Mouse (Mus musculus): Measurements from ENCODE around the gene Maneal.
A peak's percentile ranks its signal among the peaks of the same experiment; 100 is the strongest.

Maneal gene

DNA sequence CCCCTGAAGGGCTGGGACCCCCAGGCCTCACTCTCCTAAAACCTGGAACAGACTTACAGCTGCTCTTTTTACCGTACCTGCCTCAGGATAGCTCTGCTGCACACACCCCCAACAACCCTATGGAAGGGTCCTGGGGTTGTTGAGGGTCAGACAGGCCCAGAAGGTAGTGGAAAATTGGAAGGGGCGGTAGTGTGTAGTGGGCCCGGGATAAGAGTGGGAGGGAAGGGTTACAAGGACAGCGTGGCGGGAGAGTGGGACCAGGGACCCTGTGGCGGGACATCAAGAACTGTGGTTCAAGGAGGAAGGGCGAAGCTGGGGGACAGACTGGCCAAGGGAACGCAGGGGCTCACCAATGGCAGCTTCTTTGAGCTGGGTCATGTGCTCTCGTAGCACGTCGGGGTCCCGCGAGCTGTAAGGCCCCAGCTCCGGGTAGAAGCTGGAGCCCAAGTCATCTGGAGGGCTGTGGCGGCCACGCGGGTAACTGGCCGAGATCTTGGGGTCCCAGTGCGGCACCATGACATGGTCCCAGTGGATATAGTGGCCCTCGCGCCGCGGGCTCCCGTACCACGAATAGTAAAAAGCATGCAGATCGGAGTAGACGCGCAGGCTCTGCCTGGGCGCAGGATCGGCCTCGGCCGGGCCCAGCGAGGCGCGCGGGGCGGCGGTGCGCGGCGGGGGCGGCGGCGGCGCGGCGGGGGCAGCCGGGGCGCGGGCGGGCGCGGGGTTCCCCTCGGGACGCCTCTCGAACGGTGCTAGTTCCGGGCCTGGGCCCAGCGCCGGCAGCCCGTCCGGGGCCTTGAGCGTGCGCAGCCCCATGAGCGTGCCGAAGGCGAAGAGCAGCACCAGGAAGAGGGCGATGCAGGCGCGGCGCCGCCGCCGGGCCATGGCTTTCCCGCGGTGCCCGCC is at the start of gene Maneal:
Maneal (minus strand) TSS at position 889 of the 906 bp plus-strand sequence.
- no peak for DNase-seq (ENCODE audit: low read depth)

DNA sequence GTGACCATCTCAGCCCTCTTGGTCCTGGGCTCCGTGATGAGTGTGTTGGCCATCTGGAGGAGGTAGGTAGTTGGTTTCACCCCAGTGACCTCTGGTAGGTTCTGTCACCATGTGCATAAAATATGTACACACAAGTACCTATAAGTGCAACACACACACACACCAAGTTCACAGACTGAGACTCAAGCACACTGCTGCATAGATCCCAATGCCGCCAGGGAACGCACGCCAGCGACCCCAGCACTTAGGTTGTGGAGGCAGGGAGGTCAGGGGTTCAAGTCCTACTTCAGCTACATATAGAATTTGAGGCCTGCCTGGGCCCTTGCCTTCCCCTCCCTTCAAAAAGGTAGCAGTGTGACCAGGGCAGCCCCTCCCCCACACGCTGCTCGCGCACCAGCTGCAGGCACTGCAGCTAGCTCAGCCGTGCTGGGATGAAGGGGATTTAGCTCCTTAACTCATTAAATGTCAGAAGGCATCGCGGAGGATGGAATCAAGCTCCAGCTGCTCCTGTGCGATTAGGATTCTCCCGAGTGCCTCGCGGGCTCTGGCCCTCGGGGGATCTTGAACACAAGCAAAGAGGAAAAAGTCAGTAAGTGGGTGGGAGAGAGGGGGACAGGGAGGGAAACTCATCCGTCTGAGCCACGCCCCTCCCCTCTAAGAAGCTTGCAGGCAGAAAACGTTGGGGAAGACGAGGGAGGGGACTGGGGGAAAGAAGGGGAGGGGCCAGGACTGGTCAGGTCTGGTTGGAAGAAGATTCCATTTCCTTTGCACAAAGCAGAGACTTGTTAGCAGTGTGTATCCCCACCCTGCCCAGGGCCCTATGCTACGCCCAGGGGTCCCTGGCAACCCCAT is 44.2 kb upstream of the Maneal start:
- DNase-seq (ENCODE audit: low read depth), result no peak

- DNase-seq (ENCODE audit: low read depth), result no peak
Observed at GRCm38 (mm10) chr4:124905417-124905816, 43.4 kb upstream of the Maneal start.

- DNase-seq (ENCODE audit: low read depth), result no peak
Observed at GRCm38 (mm10) chr4:124899906-124900305, 37.9 kb upstream of the Maneal start.

DNA sequence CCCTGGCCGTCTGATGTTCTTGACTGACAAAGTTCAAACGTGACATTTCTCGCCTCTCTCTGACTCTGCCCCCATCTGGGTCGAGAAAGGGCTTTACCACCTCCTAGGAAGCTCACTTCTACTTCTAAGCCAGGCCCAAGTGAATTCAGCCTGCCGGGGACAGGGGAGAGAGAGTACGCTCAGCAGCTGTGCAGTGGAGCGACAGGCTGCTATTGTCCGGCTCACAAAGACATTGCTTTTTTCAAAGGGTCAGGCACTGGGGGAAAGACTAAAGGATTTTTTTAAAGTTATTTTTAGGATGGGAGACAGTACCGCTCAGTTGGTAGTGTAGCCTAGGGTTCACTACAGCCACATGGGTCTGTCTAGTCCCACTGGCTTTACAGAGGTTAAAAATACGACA is 36.5 kb upstream of the Maneal start:
- DNase-seq (ENCODE audit: low read depth), result no peak

- no peak for DNase-seq (ENCODE audit: low read depth)
Observed at GRCm38 (mm10) chr4:124894508-124895428, 32.8 kb upstream of the Maneal start.

DNA sequence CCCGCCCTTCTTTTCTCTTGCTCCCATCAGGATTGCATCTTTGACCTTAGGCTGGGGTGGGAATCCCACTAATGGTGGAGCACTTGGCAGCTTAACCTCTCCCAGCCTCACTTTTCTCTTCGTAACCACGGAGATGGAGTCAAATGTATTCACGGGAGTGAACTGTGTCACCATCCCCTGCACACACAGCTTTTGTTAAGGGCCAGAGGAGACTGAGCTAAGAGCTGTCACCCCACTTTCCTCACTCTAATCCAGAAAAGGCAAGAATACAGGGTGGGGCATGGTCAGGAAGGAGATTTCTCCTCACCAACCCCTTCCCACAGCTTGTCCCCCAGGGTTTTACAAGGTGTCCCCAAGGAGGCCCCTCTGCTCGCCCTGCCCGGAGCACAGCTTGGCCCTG is 31.8 kb upstream of the Maneal start:
- no peak for DNase-seq (ENCODE audit: low read depth)

GRCm38 (mm10) chr4:124890831-124891230 is 28.9 kb upstream of the Maneal start:
- DNase-seq (ENCODE audit: low read depth), result no peak

DNA sequence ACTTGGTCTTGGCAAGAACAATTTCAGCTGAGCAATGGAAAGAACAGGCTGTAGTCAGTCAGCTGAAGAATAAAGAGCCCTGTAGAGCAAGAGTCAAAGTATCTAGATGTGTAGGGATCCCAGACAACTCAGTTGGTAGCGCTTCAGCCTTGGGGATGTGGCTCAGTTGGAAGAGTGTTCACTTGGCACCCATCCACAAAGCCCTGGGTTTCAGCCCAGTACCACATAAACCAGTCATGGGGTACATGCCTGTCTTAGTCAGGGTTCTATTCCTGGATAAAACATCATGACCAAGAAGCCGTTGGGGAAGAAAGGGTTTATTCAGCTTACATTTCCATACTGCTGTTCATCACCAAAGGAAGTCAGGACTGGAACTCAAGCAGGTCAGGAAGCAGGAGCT is 28.0 kb upstream of the Maneal start:
- no peak for DNase-seq (ENCODE audit: low read depth)

DNA sequence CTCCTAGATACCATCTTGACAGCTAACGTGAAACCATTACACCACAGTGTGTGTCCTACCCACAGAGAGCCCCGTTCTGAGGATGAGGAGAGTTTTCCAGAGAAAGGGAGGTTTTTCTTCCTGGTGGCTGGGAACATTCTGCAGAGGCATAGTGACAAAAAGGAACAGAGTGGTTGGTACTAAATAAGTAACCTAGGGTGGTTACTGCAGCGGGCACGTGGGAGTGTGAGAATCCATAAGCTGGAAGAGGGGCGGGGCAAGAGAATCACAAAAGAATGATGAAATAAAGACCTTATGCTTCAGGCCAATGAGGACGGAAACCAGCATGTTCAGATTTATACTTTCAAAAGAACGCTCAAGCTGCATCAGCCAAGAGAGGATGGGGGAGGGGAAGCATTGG is 26.7 kb upstream of the Maneal start:
- no peak for DNase-seq (ENCODE audit: low read depth)

GRCm38 (mm10) chr4:124882151-124882729 is 20.3 kb upstream of the Maneal start:
- DNase-seq (ENCODE audit: low read depth), result no peak

DNA sequence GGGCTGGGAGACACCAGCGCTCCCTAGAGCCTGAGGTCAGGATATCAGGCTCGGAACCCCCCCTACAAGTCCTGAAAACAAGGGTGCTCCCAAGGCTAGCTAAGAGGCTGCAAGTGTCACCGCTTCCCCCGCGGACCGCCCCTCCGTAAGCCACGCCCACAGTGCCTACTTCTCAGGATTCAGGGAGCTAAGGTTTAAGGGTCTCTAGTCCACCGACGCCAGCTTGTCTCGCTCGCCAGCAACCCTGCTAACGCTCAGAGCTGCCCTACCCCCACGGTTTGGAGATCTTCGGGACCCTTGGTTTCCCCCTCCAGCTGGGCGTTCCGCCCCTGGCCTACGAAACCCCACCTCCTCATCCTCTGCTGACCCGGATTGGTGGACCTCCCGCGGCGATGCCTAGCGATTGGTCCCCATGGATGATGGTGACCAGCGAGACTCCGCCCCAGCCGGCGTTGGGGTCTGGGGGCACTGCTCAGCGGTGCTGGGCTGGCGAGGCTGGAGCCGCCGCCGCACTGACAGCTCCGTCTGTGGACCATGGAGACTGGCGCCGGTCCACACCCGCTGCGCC is 19.5 kb upstream of the Maneal start:
- no peak for DNase-seq (ENCODE audit: low read depth)

DNA sequence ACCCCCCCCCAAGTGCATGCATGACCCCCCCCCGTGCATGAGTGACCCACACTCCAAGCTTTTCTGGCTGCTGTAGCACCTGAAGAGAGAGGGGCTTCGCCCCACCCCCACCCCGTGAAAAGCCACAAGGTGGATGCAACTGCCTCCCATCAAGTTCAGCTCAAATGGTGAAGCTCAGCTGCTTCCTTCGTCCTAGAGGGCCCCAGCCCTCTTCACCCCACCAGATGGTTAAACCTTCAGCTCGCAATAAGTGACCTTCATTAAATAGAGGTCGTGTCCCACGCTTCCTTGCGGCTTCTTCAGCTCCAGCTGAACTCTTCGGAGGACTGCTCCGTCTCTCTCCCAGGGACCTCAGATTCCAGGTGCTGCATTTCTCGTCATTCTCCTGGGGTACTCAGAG is 18.6 kb upstream of the Maneal start, which contains the start of gene Epha10:
Epha10 (plus strand) TSS at position 301 of the 400 bp plus-strand sequence.
- DNase-seq (ENCODE audit: low read depth), result no peak

- DNase-seq (ENCODE audit: low read depth), result no peak
Observed at GRCm38 (mm10) chr4:124872719-124873118, 10.7 kb upstream of the Maneal start.

- peak; percentile 67 for DNase-seq (ENCODE audit: low read depth)
Observed at GRCm38 (mm10) chr4:124860446-124860845, 1.5 kb downstream of the Maneal start.

GRCm38 (mm10) chr4:124858370-124858769 is 3.6 kb downstream of the Maneal start:
- DNase-seq (ENCODE audit: low read depth), result no peak

DNA sequence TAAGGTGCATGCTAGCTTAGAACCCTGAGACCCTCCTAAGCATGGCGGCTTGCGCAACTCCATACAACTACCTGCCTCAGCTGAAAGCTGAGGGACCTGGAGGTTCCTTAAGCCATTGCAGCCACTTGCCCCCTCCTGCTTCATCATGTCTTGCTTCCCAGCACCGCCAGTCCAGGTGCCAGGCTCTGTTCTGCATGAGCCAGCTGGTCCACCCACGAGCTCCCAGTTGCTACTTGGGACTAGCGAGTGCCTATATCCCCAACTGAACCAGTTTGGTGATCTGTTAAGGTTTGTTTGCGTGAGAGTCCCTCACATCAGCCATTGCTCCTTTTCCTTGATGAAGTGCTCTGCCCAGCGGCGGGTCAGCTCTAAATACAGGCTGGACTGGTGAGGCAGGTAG is 5.7 kb downstream of the Maneal start:
- DNase-seq (ENCODE audit: low read depth), result no peak

- peak; percentile 47 for DNase-seq (ENCODE audit: low read depth)
Observed at GRCm38 (mm10) chr4:124850933-124851658, 10.9 kb downstream of the Maneal start, which contains the start of gene 1110065P20Rik. Gene 1110065P20Rik, minus strand, starts transcription at chr4:124851196.

DNA sequence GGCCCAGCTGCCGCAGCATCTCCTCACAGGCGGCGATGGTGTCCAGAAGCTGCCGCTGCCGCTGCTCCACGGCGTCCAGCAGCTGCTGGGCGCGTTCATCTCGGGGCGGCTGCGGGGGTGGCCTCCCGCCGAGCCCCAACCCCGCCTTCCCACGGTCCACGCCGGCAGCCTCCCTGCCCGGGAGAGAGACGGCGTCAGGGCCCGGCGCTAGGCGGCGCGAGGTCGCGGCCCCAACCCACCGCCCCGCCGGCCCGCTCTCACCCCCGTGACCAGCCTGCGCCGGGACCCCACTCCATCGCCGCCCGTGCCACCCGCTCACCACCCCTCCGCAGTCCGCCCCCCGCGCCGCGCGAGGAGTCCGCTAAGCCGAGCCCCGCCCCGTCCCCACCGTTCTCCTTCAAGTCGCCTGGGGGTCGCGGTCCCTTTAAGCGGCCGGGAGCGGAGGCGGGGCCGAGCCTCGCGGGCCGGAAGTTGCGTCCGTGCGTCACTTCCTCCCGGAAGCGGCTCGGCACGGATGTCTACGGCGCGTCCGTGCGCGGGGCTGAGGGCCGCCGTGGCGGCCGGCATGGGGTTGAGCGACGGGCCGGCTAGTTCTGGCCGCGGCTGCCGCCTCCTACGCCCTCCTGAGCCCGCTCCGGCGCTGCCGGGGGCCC is 11.6 kb downstream of the Maneal start, which contains the start of gene Yrdc:
Yrdc (plus strand) TSS at position 419 of the 653 bp plus-strand sequence.
- peak; percentile 84 for DNase-seq (ENCODE audit: low read depth)

Measured in c-Kit-positive CD71-negative TER-119-negative erythroid progenitor cells, embryonic 14.5 days (primary cell).